Mouse (Mus musculus) left cerebral cortex, postnatal 10 days (tissue): Measurements from ENCODE around the gene Hist2h2aa1. TPM values are rescaled to one million over a fixed set of nuclear protein-coding genes. Genes with fewer than 3 reads are reported as not detected.
A peak's percentile ranks its signal among the peaks of the same experiment; 100 is the strongest.
"Not testable (repeated sequence)": the region's sequence is repeated elsewhere in the genome, so short reads cannot be mapped to it uniquely, and the experiment has no call there.

ENCODE experiments used
- DNase-seq, 2 experiments: peaks; one replicate each; pipeline ENCODE4 v3.0.0; 2021 to 2022; ENCODE audit warnings: low spot score in 2 of 2, mixed read lengths in 1 of 2; ENCODE audit errors: extremely low spot score in 1 of 2
- intact Hi-C: fragments of 180-260 bp; cut with DNase I; formaldehyde crosslinking; loops from one replicate; pipeline ENCODE4 v1.15.1; 2025
- total RNA-seq, 2 experiments: library from RNA; stranded (reverse); gene quantifications; 2 replicates each; pipeline ENCODE4 v1.2.3; 2021

The Hist2h2aa1 gene
- total RNA-seq: 1 to 10 TPM; 2.8 to 6.5 TPM

DNA sequence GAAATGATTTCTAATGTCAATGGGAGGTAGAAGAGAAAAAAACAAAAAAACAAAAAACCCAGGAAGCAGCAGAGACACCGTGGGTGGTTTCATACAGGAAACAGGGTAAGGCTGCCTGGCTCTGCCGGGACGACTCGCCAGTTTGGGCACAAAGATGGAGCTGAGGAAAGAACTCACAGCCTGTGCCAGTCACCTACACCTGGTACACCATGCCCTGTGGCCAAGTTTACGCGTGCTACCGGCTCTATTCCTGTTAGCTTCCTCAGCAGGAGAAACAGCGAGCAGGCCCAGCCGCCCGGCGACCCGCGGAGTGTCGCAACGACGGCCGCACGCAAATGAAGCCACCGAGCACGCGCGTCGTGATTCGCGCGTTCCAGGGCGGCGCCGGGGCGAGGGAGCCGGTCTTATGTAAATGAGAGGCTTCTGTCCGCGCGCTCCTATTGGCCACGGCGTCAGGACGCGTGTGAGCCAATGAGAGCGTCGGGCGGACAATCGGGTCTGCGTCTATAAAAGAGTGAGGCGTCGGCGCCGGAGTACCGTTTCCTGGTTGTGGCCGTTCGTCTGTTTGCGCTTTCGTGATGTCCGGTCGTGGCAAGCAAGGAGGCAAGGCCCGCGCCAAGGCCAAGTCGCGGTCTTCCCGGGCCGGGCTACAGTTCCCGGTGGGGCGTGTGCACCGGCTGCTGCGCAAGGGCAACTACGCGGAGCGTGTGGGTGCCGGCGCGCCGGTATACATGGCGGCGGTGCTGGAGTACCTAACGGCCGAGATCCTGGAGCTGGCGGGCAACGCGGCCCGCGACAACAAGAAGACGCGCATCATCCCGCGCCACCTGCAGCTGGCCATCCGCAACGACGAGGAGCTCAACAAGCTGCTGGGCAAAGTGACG lies at the start of gene Hist2h2aa1:
Gene Hist2h2aa1, plus strand, starts transcription at position 495 of the 884 bp plus-strand sequence.
- intact Hi-C loops: not testable (repeated sequence)
- DNase-seq: peak; percentile 79 to 89

GRCm38 (mm10) chr3:96195616-96196313 lies 49.5 kb upstream of the Hist2h2aa1 start:
- intact Hi-C loops: no loop called here
- peak in 1 of 2 experiments; percentile 47 for DNase-seq

- DNase-seq: no peak
- intact Hi-C loops: no loop called here
These were observed 48.7 kb upstream of the Hist2h2aa1 start for GRCm38 (mm10) chr3:96196437-96197128.

GRCm38 (mm10) chr3:96197129-96197749 lies 48.1 kb upstream of the Hist2h2aa1 start:
- intact Hi-C loops: no loop called here
- peak; percentile 91 to 92 for DNase-seq

- no peak for DNase-seq
These were observed 47.1 kb upstream of the Hist2h2aa1 start for GRCm38 (mm10) chr3:96198181-96198580.

DNA sequence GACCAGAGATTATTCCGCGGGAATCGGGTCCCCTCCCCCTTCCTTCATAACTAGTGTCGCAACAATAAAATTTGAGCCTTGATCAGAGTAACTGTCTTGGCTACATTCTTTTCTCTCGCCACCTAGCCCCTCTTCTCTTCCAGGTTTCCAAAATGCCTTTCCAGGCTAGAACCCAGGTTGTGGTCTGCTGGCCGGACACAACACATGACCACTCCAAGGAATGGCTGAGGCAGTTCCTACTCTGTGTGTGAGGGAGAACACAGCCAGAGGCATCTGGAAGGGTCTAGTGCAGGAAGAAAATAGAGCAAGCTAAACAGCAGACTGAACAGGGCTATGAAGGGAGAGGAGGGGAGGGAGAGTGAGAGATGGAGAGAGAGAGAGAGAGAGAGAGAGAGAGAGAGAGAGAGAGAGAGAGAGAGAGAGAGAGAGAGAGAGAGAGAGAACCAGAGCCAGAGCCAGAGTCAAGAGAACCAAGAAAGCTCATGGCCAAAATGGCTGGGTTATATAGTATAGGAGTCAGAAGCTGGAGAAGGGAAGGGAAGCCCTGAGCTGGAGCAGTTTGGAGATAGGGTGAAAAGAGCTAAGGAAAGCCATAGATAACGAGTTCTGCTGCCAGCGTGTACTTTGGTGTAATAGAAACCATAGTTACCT lies 46.6 kb upstream of the Hist2h2aa1 start:
- intact Hi-C loops, DNase-seq: not testable (repeated sequence)

More at GRCm38 (mm10) chr3:96198181-96198580, 47.1 kb upstream of the Hist2h2aa1 start:
- intact Hi-C loops: no loop called here

DNA sequence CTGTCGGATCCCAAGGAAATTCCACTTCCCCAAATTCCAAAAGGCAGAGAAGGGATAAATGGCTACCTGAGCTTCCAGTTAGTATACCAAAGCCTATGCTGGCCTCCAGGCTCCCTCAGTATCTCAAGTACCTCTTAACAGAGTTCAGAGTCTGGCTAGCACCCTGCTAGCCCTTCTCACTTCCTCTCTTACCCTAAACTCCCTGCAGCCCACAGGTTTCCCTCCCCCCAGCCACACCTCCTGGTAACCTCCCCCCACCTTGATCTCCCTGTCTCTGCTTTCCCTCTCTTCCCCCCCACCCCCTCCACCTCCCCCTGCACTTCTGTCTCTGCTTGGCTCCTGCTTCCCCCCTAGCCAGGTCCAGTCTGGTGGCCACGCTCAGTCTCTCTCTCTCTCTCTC lies 45.6 kb upstream of the Hist2h2aa1 start:
- DNase-seq: peak in 1 of 2 experiments; percentile 13
- intact Hi-C loops: no loop called here

DNA sequence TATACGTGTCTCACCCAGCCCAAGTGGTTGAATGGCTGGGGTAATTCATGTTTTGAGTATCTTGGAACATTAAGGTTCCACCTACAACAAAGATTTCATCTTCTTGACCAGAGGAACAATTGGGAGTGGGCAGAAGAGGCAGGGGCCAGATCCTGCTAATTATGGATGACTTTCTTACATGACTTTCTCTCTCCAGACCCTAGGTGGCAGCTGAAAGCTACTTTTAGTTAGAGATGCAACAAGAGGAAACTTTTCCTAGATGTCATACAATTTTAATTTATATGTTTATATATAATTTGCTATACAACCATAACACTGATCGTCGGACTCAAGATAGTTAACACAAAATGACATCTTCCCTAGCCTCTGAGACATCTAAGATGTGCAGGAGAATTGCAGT lies 37.5 kb upstream of the Hist2h2aa1 start:
- DNase-seq: no peak
- intact Hi-C loops: no loop called here

DNA sequence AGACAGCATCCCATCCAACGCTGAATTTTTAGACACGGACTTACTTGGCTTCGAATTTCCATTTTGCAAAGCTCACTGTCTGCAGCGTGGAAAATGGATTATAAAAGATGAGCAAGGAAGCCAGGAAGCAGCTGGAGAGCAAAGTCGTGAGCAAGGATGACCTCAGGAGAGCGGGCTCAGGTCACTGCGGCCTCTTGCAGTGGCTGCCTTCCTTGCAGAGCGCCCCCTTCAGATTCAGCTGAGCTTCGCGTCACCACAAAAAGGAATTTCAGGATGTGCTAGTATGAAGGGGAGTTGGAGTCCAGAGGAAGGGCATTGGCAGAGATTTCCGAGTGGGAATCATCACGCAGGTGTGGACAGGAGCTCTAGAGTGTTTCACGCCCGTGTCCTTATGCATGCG lies 36.1 kb upstream of the Hist2h2aa1 start:
- intact Hi-C loops: no loop called here
- peak in 1 of 2 experiments; percentile 43 for DNase-seq

- intact Hi-C loops: no loop called here
- no peak for DNase-seq
These were observed 26.1 kb upstream of the Hist2h2aa1 start for GRCm38 (mm10) chr3:96219191-96219641.

GRCm38 (mm10) chr3:96219661-96220130 lies 25.6 kb upstream of the Hist2h2aa1 start, which contains the start of the genes Bola1 and Hist2h2ab:
Gene Bola1, minus strand, starts transcription at chr3:96219709.
Gene Hist2h2ab, plus strand, starts transcription at chr3:96219865.
- intact Hi-C loops: loop anchor here (10.0 kb wide), 1 partner anchor 255 kb away; no protein-coding TSS in a partner anchor
- peak; percentile 74 to 89 for DNase-seq

DNA sequence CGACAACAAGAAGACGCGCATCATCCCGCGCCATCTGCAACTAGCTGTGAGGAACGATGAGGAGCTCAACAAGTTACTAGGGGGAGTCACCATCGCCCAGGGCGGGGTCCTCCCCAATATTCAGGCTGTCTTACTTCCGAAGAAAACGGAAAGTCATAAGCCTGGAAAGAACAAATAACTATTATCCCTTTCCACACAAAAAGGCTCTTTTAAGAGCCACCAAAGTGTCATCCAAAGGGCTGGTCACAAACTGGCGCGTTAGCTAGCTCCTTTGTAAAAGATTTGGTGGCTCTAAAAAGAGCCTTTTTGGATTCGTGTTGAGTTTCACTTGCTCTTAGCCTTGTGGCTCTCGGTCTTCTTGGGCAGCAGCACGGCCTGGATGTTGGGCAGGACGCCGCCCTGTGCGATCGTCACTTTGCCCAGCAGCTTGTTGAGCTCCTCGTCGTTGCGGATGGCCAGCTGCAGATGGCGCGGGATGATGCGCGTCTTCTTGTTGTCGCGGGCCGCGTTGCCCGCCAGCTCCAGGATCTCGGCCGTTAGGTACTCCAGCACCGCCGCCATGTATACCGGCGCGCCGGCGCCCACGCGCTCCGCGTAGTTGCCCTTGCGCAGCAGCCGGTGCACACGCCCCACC lies 25.0 kb upstream of the Hist2h2aa1 start:
- peak in 1 of 2 experiments; percentile 57 for DNase-seq
- intact Hi-C loops: loop anchor here (10.0 kb wide), 1 partner anchor 255 kb away; no protein-coding TSS in a partner anchor

- intact Hi-C loops: loop anchor here (10.0 kb wide), 1 partner anchor 256 kb away; no protein-coding TSS in a partner anchor
- peak; percentile 83 to 89 for DNase-seq
These were observed 24.3 kb upstream of the Hist2h2aa1 start, which contains the start of the genes Hist2h2ac and Hist2h2be for GRCm38 (mm10) chr3:96220765-96221639. Gene Hist2h2ac, minus strand, starts transcription at chr3:96220880. Gene Hist2h2be, plus strand, starts transcription at chr3:96221119.

- no peak for DNase-seq
- intact Hi-C loops: loop anchor here (10.0 kb wide), 1 partner anchor 257 kb away; no protein-coding TSS in a partner anchor
These were observed 23.7 kb upstream of the Hist2h2aa1 start for GRCm38 (mm10) chr3:96221640-96222038.

DNA sequence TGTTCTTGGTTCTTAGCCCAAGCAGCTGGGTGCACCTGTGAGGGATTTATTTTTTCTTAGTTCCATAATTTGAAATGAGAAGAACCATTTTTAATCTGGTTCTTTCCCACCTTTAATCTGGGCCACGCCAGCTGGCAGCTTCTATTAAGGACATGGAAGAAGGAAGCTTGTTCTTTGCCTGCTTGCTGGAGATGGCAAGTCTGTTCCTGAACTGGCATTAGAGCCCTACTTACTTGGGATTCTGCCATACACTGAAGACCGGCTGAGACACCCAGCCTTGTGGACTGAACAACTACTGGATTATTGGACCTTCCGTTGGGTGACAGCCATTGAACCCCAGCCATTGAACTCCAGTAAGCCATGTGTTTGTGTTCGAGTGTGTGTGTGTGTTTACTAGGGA lies 22.5 kb upstream of the Hist2h2aa1 start:
- no peak for DNase-seq
- intact Hi-C loops: loop anchor here (10.0 kb wide), 1 partner anchor 258 kb away; no protein-coding TSS in a partner anchor

DNA sequence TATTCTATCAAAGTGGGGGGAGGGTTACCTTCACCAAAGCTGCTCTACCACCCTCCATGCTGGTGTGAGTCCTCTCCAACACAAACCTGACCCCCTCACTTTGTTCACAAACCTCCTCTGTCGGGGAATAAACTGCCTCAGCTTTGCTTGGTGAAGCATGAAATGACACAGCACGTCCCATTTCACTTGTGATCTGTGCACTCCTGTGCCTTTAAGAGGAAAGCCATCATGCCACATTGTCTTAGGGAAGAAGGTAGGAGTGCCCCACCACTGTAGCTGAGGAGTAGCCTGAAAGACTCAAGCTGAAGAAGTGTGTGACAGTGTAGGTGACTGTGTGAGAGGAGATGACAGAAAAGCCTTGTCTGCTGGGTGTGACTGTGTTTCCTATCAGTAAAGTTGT lies 19.9 kb upstream of the Hist2h2aa1 start:
- DNase-seq: no peak
- intact Hi-C loops: loop anchor here (10.0 kb wide), 1 partner anchor 261 kb away; no protein-coding TSS in a partner anchor
